Mouse (Mus musculus) liver, adult 2 months (tissue): ENCODE measurements around the gene Tpm3.

Source experiments
- CTCF ChIP-seq: fragments of 200-500 bp; IDR thresholded peaks from 2 replicates; pipeline ENCODE4 v1.5.1; 2011; ENCODE audit warnings: low read depth, low read length, control low read depth
- POLR2A ChIP-seq: fragments of 200-500 bp; IDR thresholded peaks from 2 replicates; pipeline ENCODE4 v1.6.1; 2011; ENCODE audit warnings: low read length, control low read depth; ENCODE audit not compliant: insufficient read depth; ENCODE audit errors: extremely low read depth

DNA sequence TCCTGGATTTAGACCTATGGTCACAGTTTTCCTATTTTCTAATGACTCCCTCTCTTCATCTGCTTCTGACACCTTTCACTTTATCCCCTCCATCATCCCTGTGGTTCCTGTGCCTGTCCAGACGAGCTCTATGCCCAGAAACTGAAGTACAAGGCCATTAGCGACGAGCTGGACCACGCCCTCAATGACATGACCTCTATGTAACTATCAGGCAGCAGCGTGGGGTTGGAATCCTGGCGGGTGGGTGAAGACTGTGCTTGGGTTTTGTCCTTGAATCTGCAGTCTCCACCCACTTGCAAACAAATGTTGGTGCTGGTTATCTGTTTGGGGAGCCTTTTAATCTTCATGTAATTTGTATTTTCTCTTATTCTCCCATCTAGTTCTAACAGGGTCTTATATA lies 18.4 kb downstream of the Tpm3 start:
- no peak for TF ChIP-seq CTCF
- no peak for TF ChIP-seq POLR2A
